Mouse (Mus musculus): ENCODE measurements at regions not wholly inside any gene's neighbourhood (a gene's known extent, or its start where the extent isn't known, plus 50 kb on each side); places are given as distances from the start of the nearest gene placed in this dataset.

- TF ChIP-seq CTCF (IDR thresholded peaks at IDR 0.05; ENCODE audit: extremely low read depth, insufficient read depth, low read length), result no peak
- no peak for TF ChIP-seq POLR2A (IDR thresholded peaks at IDR 0.05; ENCODE audit: extremely low read depth, insufficient read depth, low read length)
Measured at GRCm38 (mm10) chr10:46058199-46058472, 480.5 kb downstream of the Hace1 start.
